Mouse (Mus musculus) forebrain, embryonic 13.5 days (tissue): ENCODE results near the gene Svs2. TPM values are rescaled to one million over a fixed set of nuclear protein-coding genes. Genes with fewer than 3 reads are reported as not detected.
"Not testable (repeated sequence)": the region's sequence is repeated elsewhere in the genome, so short reads cannot be mapped to it uniquely, and the experiment has no call there.

Source experiments
- ATAC-seq: fragments of 200-750 bp; cut with Nextera tagmentation; 2 replicates; pipeline ENCODE4 v1.8.0; 2017
- H3K27ac ChIP-seq: fragments of 300-500 bp; sonication (generic); 2 replicates; pipeline ENCODE4 v1.5.1; 2015; ENCODE audit warnings: inconsistent platforms, mild to moderate bottlenecking, moderate library complexity
- H3K27me3 ChIP-seq: fragments of 300-500 bp; sonication (generic); 2 replicates; pipeline ENCODE4 v1.6.1; 2015; ENCODE audit warnings: mild to moderate bottlenecking, inconsistent platforms
- H3K36me3 ChIP-seq: fragments of 300-500 bp; sonication (generic); 2 replicates; pipeline ENCODE4 v1.6.1; 2015; ENCODE audit warnings: mild to moderate bottlenecking, inconsistent platforms; ENCODE audit not compliant: poor library complexity, severe bottlenecking
- H3K4me1 ChIP-seq: fragments of 300-500 bp; sonication (generic); 2 replicates; pipeline ENCODE4 v1.6.1; 2015; ENCODE audit warnings: inconsistent platforms
- H3K4me2 ChIP-seq: fragments of 300-500 bp; sonication (generic); 2 replicates; pipeline ENCODE4 v1.6.1; 2015; ENCODE audit warnings: inconsistent platforms, mild to moderate bottlenecking, moderate library complexity
- H3K4me3 ChIP-seq: fragments of 300-500 bp; sonication (generic); 2 replicates; pipeline ENCODE4 v1.5.1; 2015; ENCODE audit warnings: mild to moderate bottlenecking, inconsistent platforms
- H3K9ac ChIP-seq: fragments of 300-500 bp; sonication (generic); 2 replicates; pipeline ENCODE4 v1.6.1; 2015; ENCODE audit warnings: mild to moderate bottlenecking, inconsistent platforms
- H3K9me3 ChIP-seq: fragments of 300-500 bp; sonication (generic); replicated peaks from 2 replicates; pipeline ENCODE4 v1.6.1; 2016; ENCODE audit warnings: inconsistent platforms
- WGBS: fragments of 180-500 bp; shearing (Covaris S2); methylation state at CpG from one replicate; pipeline ENCODE4 v1.1.7; 2015; 5-methylcytosine and 5-hydroxymethylcytosine counted together
- polyA plus RNA-seq: library from polyadenylated mRNA; unstranded; fragments of >200 nt; fragmentation: Nextera tagmentation; extraction: Ambion mirVana; gene quantifications from 2 replicates; pipeline ENCODE4 v1.2.1, GENCODE M21; 2015

Gene Svs2
- not detected in 2 replicates for polyA plus RNA-seq

DNA sequence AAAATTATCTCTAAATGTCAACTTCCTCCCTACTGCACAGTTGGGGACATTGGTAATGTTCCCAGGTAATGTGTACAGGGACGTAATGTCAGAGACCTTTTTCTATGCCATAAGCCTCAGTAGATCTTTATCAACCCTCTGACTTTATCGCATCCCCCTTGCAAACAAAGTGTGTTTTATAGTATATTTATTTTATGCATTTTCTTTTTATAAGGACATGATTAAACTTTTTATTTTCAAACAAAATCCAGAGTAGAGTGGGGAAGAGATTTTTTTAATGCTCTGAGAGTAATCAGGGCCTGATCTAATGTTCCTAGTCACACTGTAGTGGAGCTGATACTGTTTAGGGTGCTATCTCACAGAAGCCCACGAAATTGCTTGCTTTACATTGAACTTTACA, at the start of gene Svs2:
Gene Svs2, minus strand, starts transcription at position 101 of the 400 bp plus-strand sequence.
- H3K27ac ChIP-seq: no peak within 1 kb of the TSS
- WGBS: 90% methylated on average over 3 of the region's 3 CpGs
- no peak within 1 kb of the TSS for H3K4me2 ChIP-seq
- no peak within 1 kb of the TSS for H3K4me3 ChIP-seq
- no peaks in the 10 kb centered on the region for H3K9me3 ChIP-seq
- H3K9ac ChIP-seq: no peak within 1 kb of the TSS
- no peak for ATAC-seq
- H3K36me3 ChIP-seq: no peaks in the 10 kb centered on the region
- H3K4me1 ChIP-seq: no peaks in the 10 kb centered on the region
- H3K27me3 ChIP-seq: no peaks in the 10 kb centered on the region

- no peak within 1 kb of the TSS for H3K4me3 ChIP-seq
- no peaks in the 10 kb centered on the region for H3K36me3 ChIP-seq
- H3K4me2 ChIP-seq: no peak within 1 kb of the TSS
- no peak within 1 kb of the TSS for H3K27ac ChIP-seq
- no peak within 1 kb of the TSS for H3K9ac ChIP-seq
- no peak for ATAC-seq
- no peaks in the 10 kb centered on the region for H3K4me1 ChIP-seq
- H3K9me3 ChIP-seq: no peaks in the 10 kb centered on the region
- no peaks in the 10 kb centered on the region for H3K27me3 ChIP-seq
- WGBS: 98% methylated on average over 4 of the region's 4 CpGs
Measured at GRCm38 (mm10) chr2:164278359-164278758, 40.1 kb upstream of the Svs2 start, which contains the start of gene Svs4. TSS of gene Svs4 (minus strand) at chr2:164278459.

GRCm38 (mm10) chr2:164256540-164256939, 18.3 kb upstream of the Svs2 start, which contains the start of gene Svs3b:
TSS of gene Svs3b (minus strand) at chr2:164256640.
- WGBS: 80% methylated on average over 1 of the region's 1 CpGs
- not testable (repeated sequence) for H3K4me1 ChIP-seq, H3K27me3 ChIP-seq, H3K9me3 ChIP-seq, ATAC-seq, H3K9ac ChIP-seq, H3K36me3 ChIP-seq, H3K27ac ChIP-seq, H3K4me3 ChIP-seq, H3K4me2 ChIP-seq

GRCm38 (mm10) chr2:164232671-164233070, 5.6 kb downstream of the Svs2 start:
- H3K4me2 ChIP-seq: no peak overlapping the region
- no peaks in the 10 kb centered on the region for H3K9me3 ChIP-seq
- no peaks in the 10 kb centered on the region for H3K27me3 ChIP-seq
- ATAC-seq: no peak
- 89% methylated on average over 8 of the region's 8 CpGs for WGBS
- no peak overlapping the region for H3K27ac ChIP-seq
- H3K4me1 ChIP-seq: no peaks in the 10 kb centered on the region
- no peak overlapping the region for H3K4me3 ChIP-seq
- no peak overlapping the region for H3K9ac ChIP-seq
- H3K36me3 ChIP-seq: no peaks in the 10 kb centered on the region

DNA sequence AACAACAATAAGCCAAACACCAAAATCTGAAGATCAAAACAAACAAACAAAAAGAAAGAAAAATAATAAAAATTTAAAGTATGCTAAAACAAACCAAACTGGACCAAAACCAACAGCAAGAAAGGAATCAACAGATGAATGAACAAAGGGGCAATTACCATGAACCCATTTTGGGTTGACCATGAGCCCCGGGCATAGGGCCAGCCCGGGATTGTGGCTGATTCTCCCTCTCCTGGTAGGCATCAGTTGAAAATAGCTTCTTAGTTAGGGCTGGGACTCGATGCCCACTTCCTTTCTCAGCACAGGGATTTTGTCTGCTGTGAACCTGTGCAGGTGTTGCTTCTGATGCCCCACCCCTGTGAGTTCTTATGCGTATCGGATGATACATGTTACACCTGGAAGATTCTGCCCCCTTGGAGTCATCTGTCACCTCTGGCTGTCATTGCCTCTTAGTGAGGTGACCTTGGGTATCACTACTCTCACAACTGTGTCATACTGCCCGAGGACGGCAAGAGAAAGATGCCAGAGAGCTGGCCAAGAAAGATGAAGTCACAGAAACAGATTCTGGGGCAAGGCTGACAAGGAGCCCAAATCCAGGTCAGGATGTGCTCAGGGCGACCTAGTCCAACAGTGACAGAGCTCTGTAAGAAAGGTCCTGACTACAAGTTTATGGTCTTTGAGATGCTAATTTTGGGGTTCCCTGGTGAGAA, 9.8 kb downstream of the Svs2 start:
- ATAC-seq: no peak
- H3K27ac ChIP-seq: no peak overlapping the region
- H3K9me3 ChIP-seq: no peaks in the 10 kb centered on the region
- WGBS: 90% methylated on average over 8 of the region's 8 CpGs
- no peak overlapping the region for H3K4me2 ChIP-seq
- H3K27me3 ChIP-seq: no peaks in the 10 kb centered on the region
- no peak overlapping the region for H3K4me3 ChIP-seq
- no peaks in the 10 kb centered on the region for H3K4me1 ChIP-seq
- H3K9ac ChIP-seq: no peak overlapping the region
- no peaks in the 10 kb centered on the region for H3K36me3 ChIP-seq

GRCm38 (mm10) chr2:164221522-164221921, 16.7 kb downstream of the Svs2 start, which contains the start of gene Wfdc15b:
TSS of gene Wfdc15b (minus strand) at chr2:164221660.
- no peak within 1 kb of the TSS for H3K4me3 ChIP-seq
- H3K27ac ChIP-seq: no peak within 1 kb of the TSS
- H3K4me2 ChIP-seq: no peak within 1 kb of the TSS
- H3K9me3 ChIP-seq: no peaks in the 10 kb centered on the region
- no peaks in the 10 kb centered on the region for H3K36me3 ChIP-seq
- no peaks in the 10 kb centered on the region for H3K27me3 ChIP-seq
- H3K9ac ChIP-seq: no peak within 1 kb of the TSS
- H3K4me1 ChIP-seq: no peaks in the 10 kb centered on the region
- no peak for ATAC-seq
- WGBS: 88% methylated on average over 11 of the region's 11 CpGs

DNA sequence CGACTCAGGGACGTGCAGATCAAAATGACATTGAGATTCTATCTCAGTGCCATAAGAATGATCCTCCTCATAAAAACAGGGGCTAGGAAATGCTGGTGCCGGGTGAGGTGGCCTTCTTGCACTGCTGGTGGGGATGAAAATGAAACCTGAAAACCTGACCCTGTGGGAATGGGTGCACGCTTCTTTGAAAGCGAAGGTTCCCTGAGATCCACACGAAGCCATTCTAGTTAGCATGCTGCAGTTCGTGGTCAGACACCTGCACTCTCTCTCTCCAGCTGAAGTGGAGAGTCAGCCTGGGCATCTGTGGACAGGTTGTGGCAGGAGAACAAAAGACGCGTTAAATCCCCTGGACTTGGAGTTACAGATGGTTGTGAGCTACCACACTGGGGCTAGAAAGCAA, 19.0 kb downstream of the Svs2 start:
- Histone ChIP-seq H3K9me3 (no peaks in the 10 kb centered on the region), H3K4me1 (no peaks in the 10 kb centered on the region), H3K27me3 (no peaks in the 10 kb centered on the region), H3K4me3 (no peak overlapping the region), H3K4me2 (no peak overlapping the region), H3K36me3 (no peaks in the 10 kb centered on the region), H3K27ac (no peak overlapping the region), H3K9ac (no peak overlapping the region)
- ATAC-seq: no peak
- 88% methylated on average over 9 of the region's 9 CpGs for WGBS

GRCm38 (mm10) chr2:164212711-164213110, 25.6 kb downstream of the Svs2 start:
- Histone ChIP-seq H3K27ac (no peak overlapping the region), H3K9ac (no peak overlapping the region), H3K4me2 (no peak overlapping the region), H3K4me3 (no peak overlapping the region), H3K36me3 (no peaks in the 10 kb centered on the region), H3K4me1 (no peaks in the 10 kb centered on the region), H3K9me3 (no peaks in the 10 kb centered on the region), H3K27me3 (no peaks in the 10 kb centered on the region)
- 81% methylated on average over 5 of the region's 5 CpGs for WGBS
- no peak for ATAC-seq

GRCm38 (mm10) chr2:164210892-164211291, 27.4 kb downstream of the Svs2 start:
- Histone ChIP-seq H3K9ac (no peak overlapping the region), H3K4me1 (no peaks in the 10 kb centered on the region), H3K36me3 (no peaks in the 10 kb centered on the region), H3K27me3 (no peaks in the 10 kb centered on the region), H3K4me2 (no peak overlapping the region), H3K9me3 (no peaks in the 10 kb centered on the region), H3K27ac (no peak overlapping the region), H3K4me3 (no peak overlapping the region)
- WGBS: 95% methylated on average over 4 of the region's 4 CpGs
- no peak for ATAC-seq

GRCm38 (mm10) chr2:164206676-164207075, 31.6 kb downstream of the Svs2 start:
- WGBS: 86% methylated on average over 4 of the region's 4 CpGs
- Histone ChIP-seq H3K4me2 (no peak overlapping the region), H3K9me3 (no peaks in the 10 kb centered on the region), H3K9ac (no peak overlapping the region), H3K27ac (no peak overlapping the region), H3K27me3 (no peaks in the 10 kb centered on the region), H3K4me3 (no peak overlapping the region), H3K4me1 (no peaks in the 10 kb centered on the region), H3K36me3 (no peaks in the 10 kb centered on the region)
- ATAC-seq: no peak

DNA sequence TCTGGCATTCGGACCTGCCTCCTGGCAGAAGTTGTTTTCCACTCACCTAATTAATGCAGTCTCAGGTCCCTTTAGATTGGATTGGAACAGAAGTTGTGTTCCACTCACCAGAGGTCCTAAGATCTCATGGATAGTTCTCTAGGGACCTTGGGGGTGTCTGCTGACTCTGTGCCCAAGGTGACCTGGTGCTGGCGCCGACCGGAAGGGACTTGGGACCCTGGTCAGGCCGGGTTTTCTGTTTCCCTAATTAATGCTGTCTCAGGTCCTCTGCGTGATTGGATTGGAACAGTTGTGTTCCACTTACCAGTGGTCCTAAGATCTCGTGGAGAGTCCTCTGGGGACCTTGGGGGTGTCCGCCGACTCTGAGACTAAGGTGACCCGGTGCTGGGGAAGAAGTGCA, 32.3 kb downstream of the Svs2 start:
- ATAC-seq, H3K4me2 ChIP-seq, H3K4me1 ChIP-seq, H3K9me3 ChIP-seq, H3K36me3 ChIP-seq, H3K27ac ChIP-seq, H3K9ac ChIP-seq, H3K27me3 ChIP-seq, H3K4me3 ChIP-seq: not testable (repeated sequence)
- 91% methylated on average over 10 of the region's 10 CpGs for WGBS

GRCm38 (mm10) chr2:164199626-164200327, 38.5 kb downstream of the Svs2 start, which contains the start of gene Wfdc15a:
TSS of gene Wfdc15a (minus strand) at chr2:164200130.
- ATAC-seq: no peak
- H3K4me1 ChIP-seq: no peaks in the 10 kb centered on the region
- H3K36me3 ChIP-seq: no peaks in the 10 kb centered on the region
- no peak within 1 kb of the TSS for H3K4me3 ChIP-seq
- no peak within 1 kb of the TSS for H3K4me2 ChIP-seq
- H3K9ac ChIP-seq: no peak within 1 kb of the TSS
- no peaks in the 10 kb centered on the region for H3K27me3 ChIP-seq
- 82% methylated on average over 20 of the region's 20 CpGs for WGBS
- no peaks in the 10 kb centered on the region for H3K9me3 ChIP-seq
- H3K27ac ChIP-seq: no peak within 1 kb of the TSS
